In genomic region chr16:30554109-30554508, GRCm38 (mm10) we compare ENCODE assay signal across 17 mouse cellular contexts. TPM values are rescaled to one million over a fixed set of nuclear protein-coding genes. Genes with fewer than 3 reads are reported as not detected.
"Had no signal": no experiment of that assay in that cellular context is flagged by ENCODE, and none has a peak within 500 bp of the region (broad histone marks: within the 10 kb centered on the region; RNA-seq: fewer than 3 reads in every experiment).

No protein-coding gene starts in this region.

- H3K27me3 ChIP-seq: lung, embryonic 15.5 days; midbrain, embryonic 15.5 days; neural tube, embryonic 12.5 days; stomach, embryonic 15.5 days had no signal

- H3K9ac ChIP-seq: lung, embryonic 15.5 days; midbrain, embryonic 12.5 days; midbrain, embryonic 15.5 days; neural tube, embryonic 12.5 days; stomach, embryonic 15.5 days had no signal

- ATAC-seq: lung, postnatal 0 days; midbrain, embryonic 15.5 days had no signal

- DNase-seq: lung, adult 2 months; lung, postnatal 14 days; lung, postnatal 36 days; right cerebral cortex, postnatal 14 days; thymus, adult 2 months; thymus, postnatal 25 days; thymus, postnatal 4 days had no signal

- H3K4me3 ChIP-seq: lung, embryonic 15.5 days; megakaryocyte, embryonic 14.5 days; midbrain, embryonic 12.5 days; midbrain, embryonic 15.5 days; neural tube, embryonic 12.5 days; stomach, embryonic 15.5 days had no signal

- H3K4me2 ChIP-seq: lung, embryonic 15.5 days; midbrain, embryonic 12.5 days; midbrain, embryonic 15.5 days; neural tube, embryonic 12.5 days; stomach, embryonic 15.5 days had no signal

- H3K36me3 ChIP-seq: stomach, embryonic 15.5 days had no signal

- H3K27ac ChIP-seq: macrophage; midbrain, embryonic 12.5 days; neural tube, embryonic 12.5 days had no signal

- H3K9me3 ChIP-seq: midbrain, embryonic 15.5 days; stomach, embryonic 15.5 days had no signal

RNA-seq across cellular contexts. Expression of gene Tmem44, which starts 3.5 kb away (rescaled TPM):
- total RNA-seq: monocyte, adult 5-6 weeks; neutrophil, adult 5-6 weeks had no signal
- polyA plus RNA-seq: macrophage had no signal
